8 mouse cellular contexts compared by ENCODE assay signal in the genomic region with DNA sequence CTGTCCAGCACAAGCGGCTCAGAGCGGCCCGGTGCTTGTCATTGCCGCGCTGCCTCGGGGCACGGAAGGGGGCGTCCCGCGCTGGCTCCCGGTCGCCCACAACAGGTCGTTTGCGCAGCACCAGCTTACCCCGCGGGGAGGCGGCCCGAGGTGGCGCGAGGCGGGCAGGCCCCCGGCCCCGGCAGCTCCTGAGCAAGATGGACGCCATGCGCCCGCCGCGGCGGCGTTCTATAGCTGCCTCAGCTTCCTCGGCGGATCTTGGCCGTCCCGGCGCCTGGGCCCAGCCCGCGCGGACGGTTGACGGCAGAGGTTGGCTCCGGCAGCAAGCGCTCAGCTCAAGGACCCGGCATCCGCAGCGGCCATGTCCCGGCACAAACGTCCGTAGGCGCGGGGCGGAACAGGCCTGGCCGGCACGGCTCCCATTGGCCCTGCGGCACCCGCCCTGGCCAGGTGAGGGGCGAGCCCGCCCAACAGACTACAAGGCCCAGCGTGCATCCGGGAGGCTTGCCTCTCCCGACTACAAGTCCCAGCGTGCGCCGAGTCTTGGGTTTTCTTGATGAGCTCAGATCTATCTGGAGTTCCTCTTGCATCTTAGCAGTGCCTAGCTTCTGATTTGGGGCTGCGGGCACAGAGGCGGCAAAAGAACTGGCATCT. TPM values are rescaled to one million over a fixed set of nuclear protein-coding genes. Genes with fewer than 3 reads are reported as not detected.
DNase-seq lines count a peak whose midpoint lies in the region; ATAC-seq and TF ChIP-seq lines count a peak whose summit lies in the region.

Letm1 (minus strand) TSS at position 473 of the 654 bp plus-strand sequence.

- peak; percentile 100 for ATAC-seq in embryonic facial prominence, embryonic 15.5 days (ENCODE audit: insufficient number of reproducible peaks, low FRiP score, low TSS enrichment, low read depth)
- ATAC-seq in limb, embryonic 14.5 days (ENCODE audit: low FRiP score, low read depth), result peak; percentile 100
- ATAC-seq in midbrain, postnatal 0 days (ENCODE audit: low FRiP score), result peak; percentile 98

- WGBS in bone marrow, adult 2 months, result under 1% methylated on average over 65 of the region's 65 CpGs
- under 1% methylated on average over 65 of the region's 65 CpGs for WGBS in embryonic facial prominence, embryonic 15.5 days
- 3% methylated on average over 65 of the region's 65 CpGs for WGBS in limb, embryonic 14.5 days
- WGBS in midbrain, postnatal 0 days, result under 1% methylated on average over 55 of the region's 65 CpGs

- H3K4me1 ChIP-seq in bone marrow, adult 2 months (ENCODE audit: control insufficient read depth, insufficient read depth, low read length), result no peaks in the 10 kb centered on the region; the same call in 1 of the 2 replicates
- peaks cover 17% of the 10 kb centered on the region for H3K4me1 ChIP-seq in embryonic facial prominence, embryonic 15.5 days
- 0 out of 2 replicates have a peak, but pooled peaks cover 5% of the 10 kb centered on the region for H3K4me1 ChIP-seq in limb, embryonic 14.5 days (ENCODE audit: control insufficient read depth, insufficient read depth, low read length)
- 0 out of 2 replicates have a peak, but pooled peaks cover 5% of the 10 kb centered on the region for H3K4me1 ChIP-seq in midbrain, postnatal 0 days (ENCODE audit: insufficient read depth, low read length)

- H3K27ac ChIP-seq in bone marrow, adult 2 months (ENCODE audit: control insufficient read depth, insufficient read depth, low read depth, low read length, poor library complexity), result peak within 1 kb of the TSS; percentile 83
- peak within 1 kb of the TSS; percentile 79 for H3K27ac ChIP-seq in embryonic facial prominence, embryonic 15.5 days (replicated peaks)
- H3K27ac ChIP-seq in limb, embryonic 14.5 days (replicated peaks; ENCODE audit: low read depth, low read length), result peak within 1 kb of the TSS; percentile 63; the same call in 1 of the 2 replicates
- H3K27ac ChIP-seq in midbrain, postnatal 0 days (ENCODE audit: low read depth, low read length), result peak within 1 kb of the TSS; percentile 84

- peak within 1 kb of the TSS; percentile 81 for H3K4me2 ChIP-seq in embryonic facial prominence, embryonic 15.5 days (replicated peaks)
- peak within 1 kb of the TSS; percentile 90 for H3K4me2 ChIP-seq in limb, embryonic 14.5 days (replicated peaks; ENCODE audit: low read depth, low read length, severe bottlenecking)
- peak within 1 kb of the TSS; percentile 84 for H3K4me2 ChIP-seq in midbrain, postnatal 0 days (ENCODE audit: low read depth, low read length, poor library complexity, severe bottlenecking)

- peak within 1 kb of the TSS; percentile 81 for H3K4me3 ChIP-seq in bone marrow, adult 2 months (replicated peaks; ENCODE audit: control insufficient read depth, low read depth, low read length)
- peak within 1 kb of the TSS; percentile 70 for H3K4me3 ChIP-seq in embryonic facial prominence, embryonic 15.5 days (replicated peaks)
- peak within 1 kb of the TSS; percentile 77 for H3K4me3 ChIP-seq in limb, embryonic 14.5 days (replicated peaks; ENCODE audit: low read length)
- peak within 1 kb of the TSS; percentile 87 for H3K4me3 ChIP-seq in midbrain, postnatal 0 days (ENCODE audit: low read depth, low read length)

- DNase-seq in 416B (ENCODE audit: low read depth), result peak; percentile 95
- DNase-seq in heart, adult 8-10 months (ENCODE audit: low spot score), result peak; percentile 93
- peak; percentile 96 for DNase-seq in kidney, adult 9 months
- DNase-seq in limb, embryonic 14.5 days (ENCODE audit: low spot score), result peak; percentile 96
- peak; percentile 98 for DNase-seq in midbrain, postnatal 0 days (ENCODE audit: low spot score)
- peak; percentile 85 to 91 for DNase-seq in spleen, postnatal 14 days (ENCODE audit: low spot score in 2 of 2)

- no peaks in the 10 kb centered on the region for H3K9me3 ChIP-seq in embryonic facial prominence, embryonic 15.5 days (replicated peaks)
- H3K9me3 ChIP-seq in limb, embryonic 14.5 days (ENCODE audit: control insufficient read depth, low read length), result no peaks in the 10 kb centered on the region
- no peaks in the 10 kb centered on the region for H3K9me3 ChIP-seq in midbrain, postnatal 0 days (ENCODE audit: low read length)

- peak within 1 kb of the TSS; percentile 54 for H3K9ac ChIP-seq in embryonic facial prominence, embryonic 15.5 days
- peak within 1 kb of the TSS; percentile 81 for H3K9ac ChIP-seq in limb, embryonic 14.5 days (ENCODE audit: low read depth, low read length, severe bottlenecking)
- H3K9ac ChIP-seq in midbrain, postnatal 0 days (replicated peaks; ENCODE audit: low read length, poor library complexity, severe bottlenecking), result peak within 1 kb of the TSS; percentile 90

- peaks cover 5% of the 10 kb centered on the region for H3K36me3 ChIP-seq in embryonic facial prominence, embryonic 15.5 days
- peaks cover 5% of the 10 kb centered on the region for H3K36me3 ChIP-seq in limb, embryonic 14.5 days (ENCODE audit: control insufficient read depth, insufficient read depth, low read length)
- H3K36me3 ChIP-seq in midbrain, postnatal 0 days (ENCODE audit: insufficient read depth, low read length), result peaks cover 4% of the 10 kb centered on the region

- no peak for TF ChIP-seq CTCF in bone marrow, adult 2 months (IDR thresholded peaks at IDR 0.05; ENCODE audit: control insufficient read depth, insufficient read depth, low read length)
- TF ChIP-seq CTCF in midbrain, postnatal 0 days (IDR thresholded peaks at IDR 0.05), result peak; percentile 38

- H3K27me3 ChIP-seq in embryonic facial prominence, embryonic 15.5 days, result no peaks in the 10 kb centered on the region
- no peaks in the 10 kb centered on the region for H3K27me3 ChIP-seq in limb, embryonic 14.5 days (ENCODE audit: control insufficient read depth, insufficient read depth, low read length)
- no peaks in the 10 kb centered on the region for H3K27me3 ChIP-seq in midbrain, postnatal 0 days (ENCODE audit: insufficient read depth, low read length)

- TF ChIP-seq POLR2A in bone marrow, adult 2 months (IDR thresholded peaks at IDR 0.05; ENCODE audit: borderline replicate concordance, control insufficient read depth, low read depth, low read length), result peak; percentile 83; the same call in 1 of the 2 replicates
- 0 out of 2 replicates have a peak, but pooled peaks have one; percentile 41 for TF ChIP-seq POLR2A in limb, embryonic 14.5 days (IDR thresholded peaks at IDR 0.05; ENCODE audit: borderline replicate concordance, extremely low read depth, insufficient read depth, insufficient read length)

RNA-seq across cellular contexts. Expression of gene Letm1, which starts in this region (rescaled TPM):
- polyA plus RNA-seq in bone marrow, adult 2 months (2011; ENCODE audit: insufficient read depth, insufficient read length, low replicate concordance, missing spikeins), result 10.9 and 11.9 TPM in 2 replicates
- polyA plus RNA-seq in embryonic facial prominence, embryonic 15.5 days (2015; fragmentation: Nextera tagmentation; extraction: Ambion mirVana), result 49.9 and 51.8 TPM in 2 replicates
- total RNA-seq in heart, adult 8-10 months (2022), result 100 to 1,000 TPM; 135 to 149 (median 141) TPM
- polyA plus RNA-seq in limb, embryonic 14.5 days (2012; rRNA removed), result 31.3 and 33.0 TPM in 2 replicates
- polyA plus RNA-seq in limb, embryonic 14.5 days (2014; fragmentation: Nextera tagmentation; extraction: Ambion mirVana), result 44.4 and 49.9 TPM in 2 replicates
- total RNA-seq in midbrain, postnatal 0 days (2014; rRNA removed), result 44.1 and 61.7 TPM in 2 replicates
- polyA plus RNA-seq in midbrain, postnatal 0 days (2015; fragmentation: Nextera tagmentation; extraction: Ambion mirVana), result 78.2 and 83.4 TPM in 2 replicates

Comparison
In these comparisons a context has a peak if more than half of its experiments do, and no peak if none do; other contexts are left out.
1. Peak in every context shown above with its lines: DNase-seq, ATAC-seq, H3K4me3 ChIP-seq and H3K27ac ChIP-seq.